Mouse (Mus musculus): Measurements from ENCODE around the gene P4ha2. TPM values are rescaled to one million over a fixed set of nuclear protein-coding genes. Genes with fewer than 3 reads are reported as not detected.

The P4ha2 gene
- 10.0 and 10.3 TPM in 2 replicates for polyA plus RNA-seq (2015; fragmentation: Nextera tagmentation; extraction: Ambion mirVana)

DNA sequence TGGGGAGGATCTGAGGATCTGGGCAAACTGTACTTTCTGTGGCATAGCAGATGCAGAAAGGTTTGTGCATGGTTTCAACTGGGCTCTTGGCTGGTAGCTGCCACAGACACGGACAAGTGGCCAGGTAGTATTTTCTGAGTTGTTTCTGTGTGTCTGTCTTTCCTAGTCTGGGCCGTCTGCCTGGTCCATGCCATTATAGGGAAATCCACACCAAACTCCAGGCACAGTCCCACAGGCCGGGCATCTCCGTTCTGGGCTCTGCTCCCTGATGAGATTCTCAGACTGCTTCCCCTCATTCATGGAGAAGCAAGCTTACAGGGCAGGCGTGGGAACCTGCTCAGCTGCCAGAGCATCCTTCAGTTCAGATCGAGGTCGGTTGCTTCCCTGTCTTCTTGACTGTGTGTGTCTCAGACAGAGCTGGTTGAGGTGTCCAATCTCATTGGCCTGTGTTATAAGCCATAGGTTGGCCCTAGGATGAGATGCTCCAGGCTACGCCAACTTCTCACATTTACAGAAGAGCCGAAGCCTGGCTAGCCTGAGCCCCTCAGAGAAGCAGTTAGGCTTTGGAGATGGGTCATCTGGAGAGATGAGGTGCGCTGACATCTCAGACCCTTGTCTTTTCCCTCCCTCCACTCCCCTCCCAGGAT, at the start of gene P4ha2:
P4ha2 (plus strand) TSS at position 51 of the 647 bp plus-strand sequence.
- Histone ChIP-seq H3K9ac (peak within 1 kb of the TSS; percentile 74), H3K36me3 (replicated peaks) (no peaks in the 10 kb centered on the region), H3K27me3 (replicated peaks) (peaks cover 7% of the 10 kb centered on the region), H3K4me3 (peak within 1 kb of the TSS; percentile 61), H3K9me3 (no peaks in the 10 kb centered on the region), H3K4me2 (peak within 1 kb of the TSS; percentile 98), H3K27ac (no peak within 1 kb of the TSS), H3K4me1 (peaks cover 15% of the 10 kb centered on the region)
- ATAC-seq (replicated peaks), result peak; percentile 62
- 47% methylated on average over 10 of the region's 10 CpGs for WGBS

DNA sequence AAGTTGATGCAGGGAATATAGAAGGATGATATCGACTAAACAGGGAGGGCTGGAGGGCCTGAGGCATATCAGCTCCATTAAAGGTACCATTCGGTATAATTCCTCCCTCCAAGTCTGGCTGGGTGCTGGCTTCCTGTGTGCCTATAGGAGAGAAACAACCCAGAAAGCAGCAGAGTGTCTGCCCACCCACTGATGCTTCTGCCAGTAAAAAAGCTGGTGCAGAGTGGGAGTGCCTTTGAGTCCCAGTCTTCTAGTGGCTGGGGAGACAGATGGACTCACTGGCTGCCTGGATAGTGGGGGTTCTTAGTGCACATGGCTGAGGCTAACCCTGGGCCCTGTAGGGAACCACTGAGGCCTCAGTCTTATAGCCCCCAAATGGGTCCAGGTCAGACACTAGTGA, 49.7 kb upstream of the P4ha2 start:
- no peak overlapping the region for H3K4me3 ChIP-seq
- no peaks in the 10 kb centered on the region for H3K9me3 ChIP-seq
- no peak overlapping the region for H3K9ac ChIP-seq
- no peak for ATAC-seq (replicated peaks)
- no peak overlapping the region for H3K4me2 ChIP-seq
- no peak overlapping the region for H3K27ac ChIP-seq
- 78% methylated on average over 2 of the region's 2 CpGs for WGBS
- H3K4me1 ChIP-seq, result no peaks in the 10 kb centered on the region
- H3K27me3 ChIP-seq (replicated peaks), result no peaks in the 10 kb centered on the region
- H3K36me3 ChIP-seq (replicated peaks), result no peaks in the 10 kb centered on the region

DNA sequence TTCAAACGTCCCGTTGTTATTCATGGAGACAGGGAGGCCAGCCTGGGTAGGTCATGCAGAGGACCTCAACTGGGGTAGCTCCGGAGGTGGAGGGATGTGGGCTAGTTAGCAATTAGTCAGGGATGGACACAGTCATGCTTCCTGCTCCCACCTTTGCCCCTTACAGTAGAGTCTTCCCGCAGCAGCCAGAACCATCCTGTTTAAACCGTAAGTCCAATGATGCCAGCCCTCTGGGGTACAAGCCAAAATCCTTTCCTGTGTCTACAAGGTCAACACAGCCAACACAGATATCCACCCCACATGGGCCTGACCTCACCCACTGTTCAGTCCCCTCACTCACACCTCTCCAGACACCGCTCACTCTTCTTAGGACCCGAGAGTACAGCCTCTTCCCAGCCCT, 48.7 kb upstream of the P4ha2 start:
- 90% methylated on average over 7 of the region's 7 CpGs for WGBS
- Histone ChIP-seq H3K4me3 (no peak overlapping the region), H3K36me3 (replicated peaks) (no peaks in the 10 kb centered on the region), H3K4me1 (no peaks in the 10 kb centered on the region), H3K9ac (no peak overlapping the region), H3K4me2 (no peak overlapping the region), H3K27ac (no peak overlapping the region), H3K9me3 (no peaks in the 10 kb centered on the region), H3K27me3 (replicated peaks) (no peaks in the 10 kb centered on the region)
- ATAC-seq (replicated peaks), result no peak

DNA sequence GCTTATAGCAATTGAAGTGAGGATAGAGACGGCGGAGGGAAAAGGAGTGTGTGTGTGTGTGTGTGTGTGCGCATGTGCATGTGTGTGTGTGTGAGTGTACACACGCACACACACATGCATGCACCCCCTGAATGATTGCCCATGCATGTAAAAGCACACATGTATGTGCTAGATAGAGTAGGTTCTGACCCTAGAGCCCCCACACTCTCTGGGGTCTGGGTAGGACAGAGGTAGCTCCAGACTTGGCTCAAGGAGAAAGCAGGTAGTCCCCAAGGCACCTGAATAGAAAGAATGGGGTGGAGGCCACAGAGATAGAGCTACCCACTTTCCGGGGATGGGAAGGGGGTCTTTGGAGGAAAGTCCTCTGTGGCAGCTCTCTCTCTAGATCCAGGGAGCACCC, 47.8 kb upstream of the P4ha2 start:
- Histone ChIP-seq H3K4me3 (no peak overlapping the region), H3K4me2 (no peak overlapping the region), H3K27ac (no peak overlapping the region), H3K9me3 (no peaks in the 10 kb centered on the region), H3K9ac (no peak overlapping the region), H3K4me1 (no peaks in the 10 kb centered on the region), H3K36me3 (replicated peaks) (no peaks in the 10 kb centered on the region), H3K27me3 (replicated peaks) (no peaks in the 10 kb centered on the region)
- WGBS, result 92% methylated on average over 5 of the region's 5 CpGs
- ATAC-seq (replicated peaks), result no peak

DNA sequence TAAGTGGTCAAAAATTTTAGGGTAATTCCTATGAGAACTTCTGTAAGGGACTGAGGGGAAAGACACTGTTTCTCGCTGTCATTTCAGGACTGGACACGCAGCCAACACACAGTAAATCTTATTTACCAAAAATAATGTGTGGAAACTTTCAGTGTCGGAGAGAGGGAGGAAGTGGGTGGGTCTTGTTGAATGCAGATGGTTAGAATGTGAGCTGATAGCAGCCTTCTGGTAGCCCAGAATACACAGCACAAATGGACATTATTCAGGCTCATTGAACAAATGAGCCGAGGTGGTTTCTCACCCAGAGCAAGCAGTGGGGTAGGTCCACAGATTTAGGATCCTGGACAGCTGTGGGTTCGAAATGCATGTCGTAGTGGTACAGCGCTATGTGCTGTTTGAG, 46.8 kb upstream of the P4ha2 start:
- Histone ChIP-seq H3K4me2 (no peak overlapping the region), H3K36me3 (replicated peaks) (no peaks in the 10 kb centered on the region), H3K27me3 (replicated peaks) (no peaks in the 10 kb centered on the region), H3K9ac (no peak overlapping the region), H3K4me1 (peaks cover 1% of the 10 kb centered on the region; the same call in 1 of the 2 replicates), H3K4me3 (no peak overlapping the region), H3K27ac (no peak overlapping the region), H3K9me3 (no peaks in the 10 kb centered on the region)
- 92% methylated on average over 7 of the region's 7 CpGs for WGBS
- no peak for ATAC-seq (replicated peaks)

DNA sequence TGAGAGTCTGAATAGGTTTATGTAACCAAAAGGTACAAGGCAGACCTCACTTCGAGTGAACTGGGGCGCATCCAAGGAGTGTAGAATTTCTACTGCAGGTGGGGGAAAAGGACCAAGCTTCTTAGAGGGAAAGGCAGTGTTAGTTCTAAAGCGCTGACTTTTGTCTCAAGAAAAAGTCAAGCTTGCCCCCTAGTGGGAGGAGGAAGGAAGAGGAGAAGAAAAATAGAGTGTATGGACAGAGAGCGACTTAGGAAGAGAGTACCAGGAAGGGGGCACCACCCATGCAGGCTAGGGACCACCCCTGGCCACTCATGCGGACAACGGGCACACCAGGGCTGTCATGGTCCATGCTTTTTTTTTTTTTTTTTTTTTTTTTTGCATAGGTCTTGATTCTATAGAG, 45.6 kb upstream of the P4ha2 start:
- H3K27ac ChIP-seq, result no peak overlapping the region
- no peaks in the 10 kb centered on the region for H3K36me3 ChIP-seq (replicated peaks)
- H3K9ac ChIP-seq, result no peak overlapping the region
- H3K27me3 ChIP-seq (replicated peaks), result no peaks in the 10 kb centered on the region
- ATAC-seq (replicated peaks), result no peak
- H3K9me3 ChIP-seq, result no peaks in the 10 kb centered on the region
- no peak overlapping the region for H3K4me3 ChIP-seq
- 44% methylated on average over 6 of the region's 6 CpGs for WGBS
- no peak overlapping the region for H3K4me2 ChIP-seq
- H3K4me1 ChIP-seq, result peaks cover 12% of the 10 kb centered on the region

DNA sequence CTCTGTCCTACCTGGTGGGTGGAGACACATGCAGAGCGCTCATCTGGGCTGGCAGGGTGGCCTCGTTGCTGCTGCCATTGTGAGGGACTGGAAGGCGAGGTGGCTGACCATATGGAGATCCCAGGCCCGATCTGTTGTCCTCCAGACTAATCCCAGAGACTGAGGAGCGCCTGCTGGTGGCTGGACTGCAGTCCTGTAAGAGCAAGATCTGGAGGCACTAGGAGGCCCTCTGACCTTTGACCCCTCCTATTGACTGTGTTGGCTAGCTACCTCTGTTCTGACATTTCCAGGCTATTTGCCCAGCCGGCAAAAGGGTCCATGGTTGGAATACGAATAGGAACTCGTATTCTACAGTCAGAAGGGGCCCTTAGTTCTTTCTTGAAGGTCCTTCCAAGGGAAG, 43.8 kb upstream of the P4ha2 start:
- Histone ChIP-seq H3K9me3 (no peaks in the 10 kb centered on the region), H3K4me3 (no peak overlapping the region), H3K4me2 (no peak overlapping the region), H3K9ac (no peak overlapping the region), H3K27me3 (replicated peaks) (no peaks in the 10 kb centered on the region), H3K27ac (no peak overlapping the region), H3K36me3 (replicated peaks) (no peaks in the 10 kb centered on the region), H3K4me1 (peaks cover 16% of the 10 kb centered on the region)
- ATAC-seq (replicated peaks), result no peak
- WGBS, result 26% methylated on average over 8 of the region's 8 CpGs

DNA sequence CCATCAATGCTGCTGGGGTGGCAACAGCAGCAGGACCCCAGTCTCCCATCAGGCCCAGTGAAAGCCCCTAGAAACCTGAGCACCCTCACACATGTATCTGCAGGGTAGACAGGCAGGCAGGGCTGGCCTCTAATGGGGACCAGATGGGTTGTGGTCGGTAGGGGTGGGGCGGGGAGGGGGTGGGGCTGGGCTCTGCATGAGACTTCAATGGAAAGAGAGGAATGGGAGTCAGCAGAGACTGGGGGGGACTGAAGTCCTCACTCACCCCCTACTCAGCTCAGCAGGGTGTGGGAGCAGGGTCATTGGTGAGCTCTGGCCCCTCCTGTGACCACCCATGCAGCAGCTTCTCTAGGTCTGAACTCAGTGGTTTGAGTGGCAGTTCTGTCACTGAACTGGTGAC, 42.5 kb upstream of the P4ha2 start:
- no peak overlapping the region for H3K4me2 ChIP-seq
- no peak overlapping the region for H3K9ac ChIP-seq
- ATAC-seq (replicated peaks), result no peak
- peaks cover 16% of the 10 kb centered on the region for H3K4me1 ChIP-seq
- no peaks in the 10 kb centered on the region for H3K36me3 ChIP-seq (replicated peaks)
- no peaks in the 10 kb centered on the region for H3K9me3 ChIP-seq
- no peak overlapping the region for H3K27ac ChIP-seq
- WGBS, result 40% methylated on average over 2 of the region's 2 CpGs
- H3K4me3 ChIP-seq, result no peak overlapping the region
- no peaks in the 10 kb centered on the region for H3K27me3 ChIP-seq (replicated peaks)

DNA sequence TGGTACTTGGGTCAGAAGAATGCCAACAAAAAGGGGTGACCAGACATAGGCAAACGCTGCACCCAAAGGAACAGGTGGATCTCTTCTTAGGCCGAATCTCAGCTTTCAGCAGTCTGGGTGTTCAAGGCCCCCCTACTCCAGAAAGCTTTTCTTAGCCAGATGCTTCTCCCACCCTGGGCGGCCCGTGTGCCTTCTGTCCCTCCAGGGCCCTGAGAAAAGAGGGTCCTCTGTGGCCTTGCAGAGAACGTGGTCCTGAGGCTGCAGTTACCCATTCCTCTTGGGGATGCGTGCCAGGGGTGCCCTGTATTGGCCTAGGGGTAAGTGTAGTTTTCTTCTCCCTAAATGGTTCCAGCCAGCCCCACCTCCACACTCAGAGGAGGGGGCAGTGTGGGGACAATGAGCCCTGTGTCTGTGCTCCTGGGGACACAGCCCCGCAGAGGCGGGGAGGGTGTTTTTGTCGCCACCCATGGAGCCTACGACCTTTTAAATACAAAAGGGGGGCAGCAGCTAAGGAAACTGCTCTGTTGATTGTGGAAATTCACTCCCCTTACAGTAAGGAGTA, 41.8 kb upstream of the P4ha2 start:
- WGBS, result 38% methylated on average over 10 of the region's 10 CpGs

DNA sequence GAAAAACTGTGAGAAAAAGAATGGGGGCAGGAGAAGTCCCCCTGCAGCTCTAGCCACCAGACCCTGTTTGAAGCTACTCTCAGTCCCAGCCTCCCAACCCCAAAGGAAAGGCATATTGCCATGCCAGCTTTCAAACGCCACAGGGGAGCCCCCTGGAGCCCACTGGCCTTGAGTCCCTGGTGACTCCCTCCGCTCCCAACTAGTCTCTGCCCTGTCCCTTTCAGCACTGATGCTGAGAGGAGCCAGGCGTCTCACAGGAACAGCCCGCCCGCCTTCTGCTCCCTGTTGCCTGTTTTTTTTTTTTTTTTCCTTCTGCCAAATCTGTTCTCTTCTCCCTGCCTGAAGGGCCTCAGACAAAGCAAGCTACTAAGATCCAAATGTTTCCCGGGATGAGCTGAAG, 41.3 kb upstream of the P4ha2 start:
- H3K27ac ChIP-seq, result peak overlapping the region; percentile 57
- H3K4me2 ChIP-seq, result no peak overlapping the region
- H3K9ac ChIP-seq, result no peak overlapping the region
- no peak overlapping the region for H3K4me3 ChIP-seq
- H3K9me3 ChIP-seq, result no peaks in the 10 kb centered on the region
- whole genome bisulfite sequencing, result 4% methylated on average over 6 of the region's 6 CpGs
- ATAC-seq (replicated peaks), result peak; percentile 38; the same call in 1 of the 2 replicates
- H3K4me1 ChIP-seq, result peaks cover 16% of the 10 kb centered on the region
- no peaks in the 10 kb centered on the region for H3K36me3 ChIP-seq (replicated peaks)
- no peaks in the 10 kb centered on the region for H3K27me3 ChIP-seq (replicated peaks)

More for the DNA sequence above, 41.8 kb upstream of the P4ha2 start:
- Histone ChIP-seq H3K27me3 (replicated peaks) (no peaks in the 10 kb centered on the region), H3K27ac (peak overlapping the region; percentile 57), H3K4me1 (peaks cover 16% of the 10 kb centered on the region), H3K36me3 (replicated peaks) (no peaks in the 10 kb centered on the region), H3K4me2 (no peak overlapping the region), H3K9ac (no peak overlapping the region), H3K4me3 (no peak overlapping the region), H3K9me3 (no peaks in the 10 kb centered on the region)
- ATAC-seq (replicated peaks), result peak; percentile 70

DNA sequence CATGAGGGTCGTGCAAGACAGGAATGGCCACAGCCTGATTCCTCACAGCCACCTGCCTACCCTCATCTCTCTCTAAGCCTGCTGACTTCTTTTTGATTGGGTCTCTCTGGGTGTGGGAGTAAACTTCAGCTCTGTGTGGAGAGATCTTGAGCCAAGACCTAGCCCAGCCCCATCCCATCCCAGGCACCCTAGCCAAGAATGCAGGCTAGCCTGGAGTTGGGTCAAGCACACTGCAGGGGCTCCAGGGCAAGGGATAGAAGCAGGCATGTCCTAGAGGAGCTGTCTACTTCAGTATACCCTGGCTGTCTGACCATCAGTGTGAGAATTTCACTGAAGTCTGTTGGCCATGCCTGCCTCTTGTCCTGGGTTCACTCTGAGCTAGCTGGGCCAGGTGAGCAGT, 40.4 kb upstream of the P4ha2 start:
- no peak overlapping the region for H3K4me3 ChIP-seq
- H3K4me2 ChIP-seq, result no peak overlapping the region
- H3K9me3 ChIP-seq, result no peaks in the 10 kb centered on the region
- ATAC-seq (replicated peaks), result no peak
- no peaks in the 10 kb centered on the region for H3K27me3 ChIP-seq (replicated peaks)
- no peak overlapping the region for H3K9ac ChIP-seq
- peaks cover 16% of the 10 kb centered on the region for H3K4me1 ChIP-seq
- WGBS, result 42% methylated on average over 1 of the region's 1 CpGs
- H3K27ac ChIP-seq, result peak overlapping the region; percentile 57
- H3K36me3 ChIP-seq (replicated peaks), result no peaks in the 10 kb centered on the region

DNA sequence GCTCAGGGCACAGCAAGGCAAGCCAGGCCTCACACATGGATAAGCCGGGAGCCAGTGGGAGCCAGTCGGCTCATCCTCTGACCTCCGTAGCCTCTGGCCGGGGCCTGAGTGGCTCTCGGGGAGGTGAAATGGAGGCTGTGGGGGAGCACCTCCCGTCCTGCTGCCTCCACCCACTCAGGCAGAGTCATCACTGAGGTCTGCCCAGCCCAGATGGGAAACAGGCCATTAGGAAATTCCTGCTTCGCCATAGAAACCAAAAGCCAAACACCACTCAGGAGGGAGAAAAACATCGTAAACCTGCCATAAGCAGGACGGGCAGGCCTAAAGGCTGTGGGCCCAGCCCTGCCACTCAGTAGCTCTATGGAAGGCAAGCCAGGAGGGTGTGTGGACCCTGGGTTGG, 39.6 kb upstream of the P4ha2 start:
- Histone ChIP-seq H3K4me1 (peaks cover 16% of the 10 kb centered on the region), H3K36me3 (replicated peaks) (no peaks in the 10 kb centered on the region), H3K9me3 (no peaks in the 10 kb centered on the region), H3K9ac (no peak overlapping the region), H3K4me3 (no peak overlapping the region), H3K27me3 (replicated peaks) (no peaks in the 10 kb centered on the region), H3K27ac (no peak overlapping the region), H3K4me2 (no peak overlapping the region)
- 61% methylated on average over 9 of the region's 9 CpGs for WGBS
- ATAC-seq (replicated peaks), result no peak

DNA sequence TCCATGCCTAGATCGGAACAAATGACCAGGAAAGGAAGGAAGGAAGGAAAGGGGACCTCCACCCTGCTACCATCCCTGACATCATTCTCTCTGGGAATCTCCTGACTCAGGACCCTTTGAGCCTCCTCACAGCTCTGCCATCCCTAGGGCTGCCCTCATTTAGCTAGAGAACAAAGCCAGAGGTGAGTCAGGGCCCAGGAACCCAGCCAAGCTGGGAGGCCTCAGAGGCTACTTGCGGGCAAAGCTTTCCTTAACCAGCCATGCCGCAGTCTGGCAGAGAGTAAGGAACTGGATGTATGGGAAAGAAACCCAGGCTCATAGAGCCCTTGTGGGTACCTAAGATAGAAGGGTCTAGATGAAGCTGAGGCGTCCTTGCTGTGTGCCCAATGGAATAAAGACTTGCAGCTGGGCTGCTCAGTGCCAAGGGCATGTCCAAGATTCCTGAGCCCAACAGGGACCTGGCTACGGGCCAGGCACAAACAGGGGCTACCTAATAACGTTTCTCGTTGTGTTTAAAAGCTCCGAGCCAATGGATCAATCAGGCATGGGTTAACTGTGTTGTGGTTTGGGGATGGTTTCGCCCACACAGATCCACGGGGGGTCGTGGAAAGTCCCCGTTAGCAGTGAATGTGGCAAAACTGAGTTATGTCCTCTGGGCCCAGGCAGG, 37.7 kb upstream of the P4ha2 start:
- Histone ChIP-seq H3K27me3 (replicated peaks) (no peaks in the 10 kb centered on the region), H3K9me3 (no peaks in the 10 kb centered on the region), H3K4me1 (peaks cover 17% of the 10 kb centered on the region), H3K36me3 (replicated peaks) (no peaks in the 10 kb centered on the region), H3K27ac (peak overlapping the region; percentile 8; the same call in 1 of the 2 replicates), H3K9ac (no peak overlapping the region), H3K4me3 (no peak overlapping the region), H3K4me2 (no peak overlapping the region)
- WGBS, result 63% methylated on average over 12 of the region's 12 CpGs
- ATAC-seq (replicated peaks), result no peak

All from midbrain, embryonic 15.5 days (tissue).